Mouse (Mus musculus) Muller cell, postnatal 12 days (primary cell): ENCODE measurements around the gene Ezh1.
A peak's percentile ranks its signal among the peaks of the same experiment; 100 is the strongest.

Experiments
- DNase-seq: peaks from one replicate; pipeline ENCODE4 v3.0.0-alpha.2; 2015; ENCODE audit errors: inconsistent ontology term

Ezh1 gene

GRCm38 (mm10) chr11:101211970-101212369 is 14.3 kb downstream of the Ezh1 start:
- peak; percentile 58 for DNase-seq

DNA sequence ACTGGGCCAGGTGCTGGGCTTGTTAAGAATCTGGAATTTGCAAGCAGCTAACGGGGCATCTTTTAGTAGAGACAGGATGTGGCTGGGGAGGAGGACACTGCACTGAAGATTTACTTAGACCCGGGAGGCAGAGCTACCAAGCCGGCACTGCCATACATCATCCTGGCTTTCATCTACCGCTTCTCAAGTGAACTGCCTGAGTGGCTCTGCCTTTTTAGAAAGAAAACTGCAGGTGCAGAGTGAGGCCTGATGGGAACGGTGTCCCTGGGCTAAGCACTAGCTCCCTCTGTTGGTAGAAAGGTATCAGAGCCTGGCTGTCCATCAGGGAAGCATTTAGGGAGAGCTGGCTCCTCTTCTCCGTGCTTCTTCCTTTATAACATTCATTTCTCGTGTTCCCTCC is 25.3 kb downstream of the Ezh1 start:
- peak; percentile 42 for DNase-seq

GRCm38 (mm10) chr11:101199555-101199954 is 26.7 kb downstream of the Ezh1 start:
- DNase-seq = no peak

DNA sequence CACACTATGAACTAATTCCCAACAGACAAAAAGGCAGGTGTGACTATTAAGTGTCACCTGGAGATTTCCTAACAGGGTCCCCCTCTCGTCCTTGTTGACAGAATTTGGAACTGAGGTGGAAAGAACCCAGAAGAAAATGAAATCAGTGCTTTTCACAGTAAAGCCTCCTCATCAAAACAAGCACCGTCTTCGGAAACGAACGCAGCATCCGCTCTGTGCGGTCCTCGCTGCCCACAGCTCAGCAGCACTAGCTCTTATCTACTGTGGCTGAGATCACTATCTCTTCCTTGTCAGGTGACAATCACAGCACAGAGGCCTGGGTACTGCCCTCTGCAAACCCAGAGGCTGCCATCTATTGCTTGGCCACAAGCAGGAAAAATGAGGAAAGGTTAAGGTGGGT is 30.1 kb downstream of the Ezh1 start:
- DNase-seq = no peak

GRCm38 (mm10) chr11:101195571-101195970 is 30.7 kb downstream of the Ezh1 start:
- no peak for DNase-seq

DNA sequence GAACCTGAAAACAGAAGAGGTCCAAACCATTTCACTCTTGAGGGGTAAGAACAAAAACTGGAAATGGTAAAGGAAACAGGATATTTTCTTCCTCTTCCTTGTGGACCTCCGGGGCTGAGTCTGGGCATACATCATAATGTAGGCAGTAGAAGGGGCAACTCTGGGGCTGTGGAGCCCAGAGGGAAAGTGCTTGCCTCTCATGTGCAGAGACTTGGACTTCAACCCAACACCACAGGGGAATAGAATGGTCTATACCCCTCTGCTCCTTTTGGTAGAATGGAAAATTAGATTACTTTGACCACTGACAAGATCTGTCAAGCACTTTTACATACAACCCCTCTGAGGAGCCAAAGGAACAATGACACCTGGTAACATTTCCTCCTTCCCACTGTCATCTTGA is 31.2 kb downstream of the Ezh1 start:
- no peak for DNase-seq

DNA sequence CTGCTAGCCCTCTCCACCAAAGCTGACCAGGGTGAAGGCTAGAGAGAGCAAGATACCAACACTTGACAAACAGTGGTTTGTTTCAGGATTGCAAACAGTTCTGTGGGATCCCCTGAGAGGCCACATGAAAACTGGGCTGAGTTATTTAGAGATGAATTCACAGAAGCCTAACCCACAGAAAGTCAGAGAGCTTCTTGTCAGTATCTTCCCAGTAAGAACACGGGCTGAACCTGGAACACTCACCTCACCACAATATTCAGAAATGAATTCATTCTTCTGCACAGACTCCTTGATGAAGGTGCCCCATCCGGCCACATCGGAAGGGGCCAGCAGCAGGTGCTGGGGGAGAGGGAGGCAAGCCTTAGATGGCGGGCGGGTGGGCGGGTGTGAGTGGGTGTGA is 31.6 kb downstream of the Ezh1 start:
- DNase-seq = no peak

DNA sequence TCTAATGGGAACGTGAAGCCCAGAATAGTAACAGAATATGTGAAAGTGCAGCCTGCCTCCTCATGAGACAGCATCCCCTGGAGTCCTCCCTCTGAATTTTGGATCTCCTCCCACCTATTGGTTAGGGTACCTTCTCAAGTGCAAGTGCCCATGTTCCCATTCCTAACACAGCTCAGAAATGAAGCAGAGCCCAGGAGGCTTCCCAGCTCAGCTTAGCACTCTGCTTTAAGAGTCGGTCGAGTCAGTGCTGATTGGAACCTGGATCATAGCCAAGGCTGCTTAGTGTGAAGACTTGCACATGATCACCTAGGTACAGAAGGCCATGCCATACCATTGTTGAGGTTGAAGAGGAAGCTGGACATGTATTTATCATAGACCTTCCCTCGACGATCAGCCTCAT is 32.1 kb downstream of the Ezh1 start:
- no peak for DNase-seq

DNA sequence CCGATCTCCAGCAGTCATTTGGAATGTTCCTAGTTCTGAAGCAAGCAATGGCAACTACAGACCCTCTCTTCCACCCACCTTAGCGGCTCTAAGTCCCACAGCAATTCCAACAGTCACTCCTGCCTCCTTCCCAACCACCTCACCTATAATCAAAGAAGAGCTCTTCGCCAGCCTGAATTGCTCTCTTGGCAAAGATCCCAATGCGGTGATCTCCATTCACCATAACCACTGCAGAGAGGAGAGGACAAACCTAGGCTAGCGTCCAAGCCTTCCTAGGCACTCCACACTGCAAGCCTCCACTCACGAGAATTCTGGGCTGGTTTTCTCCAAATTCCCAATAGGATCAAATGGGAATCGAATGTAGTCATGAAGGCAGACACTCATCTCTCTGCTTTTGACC is 33.2 kb downstream of the Ezh1 start:
- no peak for DNase-seq

DNA sequence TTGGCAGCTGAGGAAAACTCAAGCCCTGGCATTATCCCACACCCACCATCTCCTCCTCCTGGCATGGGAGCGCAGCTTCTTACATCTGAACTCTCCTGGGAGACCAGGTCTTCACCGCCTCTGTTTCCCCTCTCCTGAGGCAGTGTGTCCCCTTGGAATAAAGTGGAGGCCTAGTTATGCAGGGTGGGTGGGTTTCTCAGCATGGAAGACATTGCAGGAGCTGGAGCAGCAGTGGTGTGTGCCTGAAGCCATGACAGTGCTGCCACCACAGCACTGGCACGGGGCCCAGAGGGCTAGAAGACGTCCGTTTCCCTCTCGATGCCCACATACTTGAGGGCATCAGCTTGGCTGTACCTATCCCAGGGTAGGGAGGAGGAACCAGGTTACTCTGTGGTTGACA is 33.6 kb downstream of the Ezh1 start:
- DNase-seq = no peak

DNA sequence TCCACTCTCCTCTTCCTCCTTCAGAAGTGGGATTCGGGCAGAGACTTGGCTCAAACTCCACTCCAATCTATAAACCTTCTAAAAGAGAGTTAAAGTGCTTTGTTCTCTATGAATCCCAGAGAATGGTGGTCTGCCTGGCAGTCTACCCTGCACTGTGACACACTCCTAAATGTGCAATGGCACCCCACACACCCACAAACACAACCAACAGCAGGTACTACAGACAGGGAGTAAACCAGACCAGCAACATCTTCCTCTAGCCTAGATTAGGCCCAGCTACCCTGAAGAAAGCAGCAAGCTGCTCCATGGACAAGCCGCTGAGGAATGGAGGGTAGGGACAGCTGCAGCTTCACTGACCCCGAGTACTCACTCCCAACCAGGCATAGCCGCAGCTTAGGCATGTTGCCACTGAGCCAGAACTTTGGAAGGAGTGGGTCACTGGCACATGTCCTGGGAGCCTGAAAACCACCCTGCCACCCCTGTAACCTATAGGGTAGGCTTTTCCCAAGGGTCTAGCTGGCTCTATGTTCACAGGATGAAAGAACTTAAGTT is 34.3 kb downstream of the Ezh1 start:
- DNase-seq = no peak

- DNase-seq = no peak
Observed at GRCm38 (mm10) chr11:101190913-101191907, 35.1 kb downstream of the Ezh1 start.

DNA sequence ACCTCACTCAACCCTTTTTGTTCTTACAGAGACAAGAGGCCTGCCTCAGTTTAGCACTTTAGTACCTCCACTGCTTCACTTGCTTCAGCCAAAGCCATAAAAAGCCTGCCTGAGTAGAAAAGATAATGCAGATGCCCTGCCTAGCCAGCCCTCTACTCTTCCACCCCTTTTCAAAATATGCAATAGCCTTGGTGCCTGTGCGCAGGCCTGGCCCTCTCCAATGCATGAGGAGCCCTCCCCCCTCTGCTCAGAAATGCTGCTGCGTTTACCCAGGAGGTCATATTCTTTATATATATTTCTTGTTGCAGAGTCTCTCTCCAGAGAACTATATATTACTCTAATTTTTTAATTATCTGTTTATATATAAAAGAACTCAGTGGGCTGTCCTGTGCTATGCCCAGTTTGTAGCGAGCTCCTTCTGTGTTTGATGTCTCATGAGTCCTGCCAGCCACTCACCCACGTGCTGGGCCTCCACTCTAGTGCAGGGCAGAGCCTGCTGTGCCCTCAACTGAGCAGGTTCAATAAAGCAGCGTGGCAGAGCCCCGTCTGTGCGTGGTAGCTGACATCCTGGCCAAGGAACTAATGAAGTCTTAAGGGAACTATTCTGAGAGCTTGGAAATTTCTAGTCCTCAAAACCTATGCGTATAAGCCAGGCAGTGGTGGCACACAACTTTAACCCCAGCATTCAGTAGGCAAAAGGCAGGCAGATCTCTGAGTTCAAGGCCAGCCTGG is 35.9 kb downstream of the Ezh1 start:
- no peak for DNase-seq

DNA sequence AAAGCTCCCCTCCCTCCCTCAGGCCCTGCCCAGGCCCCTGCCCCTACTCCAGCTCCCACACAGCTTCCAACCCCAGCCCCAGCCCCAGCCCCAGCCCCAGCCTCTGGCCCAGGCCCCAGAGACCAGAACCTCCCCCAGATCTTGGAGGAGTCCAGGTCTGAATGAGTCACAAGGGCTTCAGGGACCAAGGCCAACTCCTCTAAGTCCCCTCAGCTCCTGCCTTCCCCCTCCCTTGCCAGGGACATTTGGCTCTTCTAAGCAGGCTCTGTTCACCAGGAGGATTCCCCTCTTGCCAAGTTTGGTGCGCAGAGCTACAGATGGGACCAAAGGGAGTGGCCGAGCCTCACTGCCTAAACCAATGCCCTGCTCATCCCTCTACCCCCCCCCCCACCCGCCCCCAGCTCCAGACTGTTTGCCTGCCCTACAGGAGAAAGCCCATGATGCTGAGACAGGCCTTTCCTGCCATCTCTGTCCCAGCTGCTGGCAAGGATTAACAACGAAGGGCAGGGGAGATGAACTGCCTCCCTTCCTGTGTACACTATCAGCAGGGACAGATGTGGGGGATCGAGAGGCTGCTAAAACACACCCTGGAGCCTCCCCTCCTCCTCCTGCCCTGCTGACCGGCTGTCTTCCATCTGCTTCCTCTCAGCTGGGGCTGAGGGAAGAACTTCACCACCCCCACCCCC is 36.6 kb downstream of the Ezh1 start:
- peak; percentile 89 for DNase-seq

- DNase-seq = no peak
Observed at GRCm38 (mm10) chr11:101188166-101188805, 38.0 kb downstream of the Ezh1 start.

DNA sequence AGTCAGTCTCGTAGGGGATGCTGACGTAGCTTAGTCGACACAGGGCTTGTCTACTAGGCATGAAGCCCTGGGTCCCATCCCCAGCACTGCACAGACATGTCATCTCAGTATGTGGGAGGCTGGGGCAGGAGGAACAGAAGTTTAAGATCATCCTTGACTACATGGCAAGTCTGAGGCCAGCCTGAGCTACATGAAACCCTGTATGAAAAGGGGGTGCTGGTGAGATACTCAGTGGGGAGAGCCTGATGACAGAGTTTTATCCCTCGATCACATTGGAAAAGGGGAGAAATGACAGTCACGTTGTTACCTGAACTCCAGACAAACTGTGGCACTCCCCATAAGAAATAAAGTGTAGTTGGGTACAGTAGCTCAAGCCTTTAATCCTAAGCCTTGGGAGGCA is 38.7 kb downstream of the Ezh1 start:
- DNase-seq = no peak

GRCm38 (mm10) chr11:101186526-101187247 is 39.6 kb downstream of the Ezh1 start:
- no peak for DNase-seq

DNA sequence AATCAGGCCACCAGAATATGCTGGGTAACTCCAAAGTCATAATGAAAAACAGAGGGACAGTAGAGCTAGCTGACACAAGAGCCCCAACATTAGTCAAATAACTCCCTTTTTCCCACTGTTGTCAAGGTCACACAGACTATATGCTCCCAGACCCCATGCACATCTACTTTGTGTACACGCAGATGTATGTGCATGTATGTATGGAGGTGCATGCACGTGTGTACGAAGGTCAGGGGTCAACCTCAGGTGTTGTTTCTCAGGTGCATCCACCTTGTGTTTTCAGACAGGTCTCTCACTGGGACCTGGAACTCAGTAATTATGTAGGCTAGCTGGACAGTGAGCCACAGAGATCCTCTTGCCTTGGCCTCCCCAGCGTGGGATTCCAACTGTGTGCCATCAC is 40.8 kb downstream of the Ezh1 start:
- no peak for DNase-seq

- DNase-seq = no peak
Observed at GRCm38 (mm10) chr11:101184984-101185383, 41.3 kb downstream of the Ezh1 start.

DNA sequence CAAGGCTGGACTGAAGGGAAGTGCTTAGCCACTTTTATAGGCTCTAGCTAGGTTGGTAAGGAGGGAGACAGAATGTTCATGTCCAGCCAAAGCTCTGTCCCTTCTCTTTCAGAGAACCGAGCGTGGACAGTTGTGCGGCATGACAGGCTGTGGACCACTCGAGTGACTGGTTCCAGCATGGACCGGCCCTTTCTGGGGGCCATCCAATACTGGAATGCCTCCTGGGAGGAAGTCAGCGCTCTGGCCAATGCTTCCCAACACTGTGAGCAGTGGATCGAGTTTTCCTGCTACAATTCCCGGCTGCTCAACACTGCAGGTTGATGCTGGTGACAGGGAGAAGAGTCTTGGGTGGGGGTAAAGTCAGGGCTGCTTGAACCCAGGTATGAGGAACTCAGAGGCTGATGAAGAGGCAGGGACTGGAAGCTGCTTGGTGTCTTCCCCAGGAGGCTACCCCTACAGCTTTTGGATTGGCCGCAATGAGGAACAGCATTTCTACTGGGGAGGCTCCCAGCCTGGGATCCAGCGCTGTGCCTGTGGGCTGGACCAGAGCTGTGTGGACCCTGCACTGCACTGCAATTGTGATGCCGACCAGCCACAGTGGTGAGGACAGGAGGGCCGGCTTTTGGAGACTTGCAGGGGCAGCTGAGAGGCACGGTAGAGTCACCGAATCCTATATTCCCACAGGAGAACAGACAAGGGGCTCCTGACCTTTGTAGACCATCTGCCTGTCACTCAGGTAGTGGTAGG is 43.3 kb downstream of the Ezh1 start:
- DNase-seq = no peak
